Mouse (Mus musculus): Measurements from ENCODE around the gene Klrb1c. TPM values are rescaled to one million over a fixed set of nuclear protein-coding genes. Genes with fewer than 3 reads are reported as not detected.
A peak's percentile ranks its signal among the peaks of the same experiment; 100 is the strongest.
"Not testable (repeated sequence)": the region's sequence is repeated elsewhere in the genome, so short reads cannot be mapped to it uniquely, and the experiment has no call there.

Klrb1c gene
- not detected for total RNA-seq (2021)
- long read RNA-seq: 0 reads

- no peak for DNase-seq (ENCODE audit: low spot score in 2 of 2)
Measured at GRCm38 (mm10) chr6:128789115-128789514, at the start of gene Klrb1c. Gene Klrb1c (minus strand): TSS chr6:128789215.

- DNase-seq (ENCODE audit: low spot score in 2 of 2): no peak
Measured at GRCm38 (mm10) chr6:128837454-128838341, 48.7 kb upstream of the Klrb1c start.

- no peak for DNase-seq (ENCODE audit: low spot score in 2 of 2)
Measured at GRCm38 (mm10) chr6:128836955-128837334, 47.9 kb upstream of the Klrb1c start.

- DNase-seq (ENCODE audit: low spot score in 2 of 2): no peak
Measured at GRCm38 (mm10) chr6:128836191-128836954, 47.4 kb upstream of the Klrb1c start.

GRCm38 (mm10) chr6:128835571-128835970, 46.6 kb upstream of the Klrb1c start:
- DNase-seq (ENCODE audit: low spot score in 2 of 2): no peak

- no peak for DNase-seq (ENCODE audit: low spot score in 2 of 2)
Measured at GRCm38 (mm10) chr6:128833046-128833445, 44.0 kb upstream of the Klrb1c start.

- DNase-seq (ENCODE audit: low spot score in 2 of 2): no peak
Measured at GRCm38 (mm10) chr6:128829837-128830236, 40.8 kb upstream of the Klrb1c start.

- DNase-seq (ENCODE audit: low spot score in 2 of 2): no peak
Measured at GRCm38 (mm10) chr6:128826781-128827180, 37.8 kb upstream of the Klrb1c start.

GRCm38 (mm10) chr6:128826132-128826531, 37.1 kb upstream of the Klrb1c start, which contains the start of the genes Gm44511 and Klrb1b:
Gene Gm44511 (minus strand): TSS chr6:128826315.
Gene Klrb1b (minus strand): TSS chr6:128826331.
- DNase-seq (ENCODE audit: low spot score in 2 of 2): no peak

- no peak for DNase-seq (ENCODE audit: low spot score in 2 of 2)
Measured at GRCm38 (mm10) chr6:128818083-128818802, 29.2 kb upstream of the Klrb1c start.

- DNase-seq (ENCODE audit: low spot score in 2 of 2): no peak
Measured at GRCm38 (mm10) chr6:128808532-128808931, 19.5 kb upstream of the Klrb1c start.

GRCm38 (mm10) chr6:128807021-128807420, 18.0 kb upstream of the Klrb1c start:
- no peak for DNase-seq (ENCODE audit: low spot score in 2 of 2)

- peak in 1 of 2 experiments; percentile 73 for DNase-seq (ENCODE audit: low spot score in 2 of 2)
Measured at GRCm38 (mm10) chr6:128804823-128805640, 16.0 kb upstream of the Klrb1c start.

- DNase-seq (ENCODE audit: low spot score in 2 of 2): peak; percentile 95 to 99
Measured at GRCm38 (mm10) chr6:128802999-128803857, 14.2 kb upstream of the Klrb1c start.

GRCm38 (mm10) chr6:128802557-128802956, 13.5 kb upstream of the Klrb1c start:
- DNase-seq (ENCODE audit: low spot score in 2 of 2): peak in 1 of 2 experiments; percentile 19

GRCm38 (mm10) chr6:128800696-128801095, 11.7 kb upstream of the Klrb1c start:
- DNase-seq (ENCODE audit: low spot score in 2 of 2): not testable (repeated sequence)

- no peak for DNase-seq (ENCODE audit: low spot score in 2 of 2)
Measured at GRCm38 (mm10) chr6:128799896-128800270, 10.9 kb upstream of the Klrb1c start.

GRCm38 (mm10) chr6:128799144-128799895, 10.3 kb upstream of the Klrb1c start:
- peak; percentile 85 to 92 for DNase-seq (ENCODE audit: low spot score in 2 of 2)

GRCm38 (mm10) chr6:128798772-128799143, 9.7 kb upstream of the Klrb1c start:
- DNase-seq (ENCODE audit: low spot score in 2 of 2): peak; percentile 77 to 90
